Mouse (Mus musculus) midbrain, postnatal 0 days (tissue): ENCODE results near the gene Hp1bp3. TPM values are rescaled to one million over a fixed set of nuclear protein-coding genes. Genes with fewer than 3 reads are reported as not detected.

Source experiments
- ATAC-seq: fragments of 200-750 bp; cut with Nextera tagmentation; 2 replicates; pipeline ENCODE4 v1.8.0; 2017; ENCODE audit warnings: moderate number of reproducible peaks, mild to moderate bottlenecking, moderate TSS enrichment, moderate library complexity; ENCODE audit not compliant: low FRiP score
- DNase-seq: peaks from one replicate; pipeline ENCODE4 v3.0.0-alpha.2; 2015; ENCODE audit warnings: low spot score
- H3K27ac ChIP-seq: fragments of 300-500 bp; sonication (generic); 2 replicates; pipeline ENCODE4 v1.5.1; 2014; ENCODE audit warnings: low read depth, mild to moderate bottlenecking, low read length, mixed read lengths
- H3K27me3 ChIP-seq: fragments of 300-500 bp; sonication (generic); 2 replicates; pipeline ENCODE4 v1.6.1; 2014; ENCODE audit warnings: low read length, control low read depth, mixed read lengths; ENCODE audit not compliant: insufficient read depth
- H3K36me3 ChIP-seq: fragments of 300-500 bp; sonication (generic); 2 replicates; pipeline ENCODE4 v1.6.1; 2014; ENCODE audit warnings: low read length, control low read depth, mixed read lengths; ENCODE audit not compliant: insufficient read depth
- H3K4me1 ChIP-seq: fragments of 300-500 bp; sonication (generic); 2 replicates; pipeline ENCODE4 v1.6.1; 2014; ENCODE audit warnings: mild to moderate bottlenecking, control low read depth, antibody characterized with exemption, low read length, mixed read lengths; ENCODE audit not compliant: insufficient read depth
- H3K4me2 ChIP-seq: fragments of 300-500 bp; sonication (generic); 2 replicates; pipeline ENCODE4 v1.6.1; 2014; ENCODE audit warnings: low read depth, mild to moderate bottlenecking, low read length, mixed read lengths; ENCODE audit not compliant: poor library complexity, severe bottlenecking
- H3K4me3 ChIP-seq: fragments of 300-500 bp; sonication (generic); 2 replicates; pipeline ENCODE4 v1.5.1; 2014; ENCODE audit warnings: low read depth, mild to moderate bottlenecking, low read length, moderate library complexity
- H3K9ac ChIP-seq: fragments of 300-500 bp; sonication (generic); replicated peaks from 2 replicates; pipeline ENCODE4 v1.6.1; 2014; ENCODE audit warnings: mild to moderate bottlenecking, low read length, moderate library complexity, mixed read lengths; ENCODE audit not compliant: poor library complexity, severe bottlenecking
- H3K9me3 ChIP-seq: fragments of 300-500 bp; sonication (generic); 2 replicates; pipeline ENCODE4 v1.6.1; 2016; ENCODE audit warnings: low read length, control low read depth
- CTCF ChIP-seq: IDR thresholded peaks from 2 replicates; pipeline ENCODE4 v1.5.1; 2016; ENCODE audit warnings: antibody characterized with exemption, mild to moderate bottlenecking
- WGBS: fragments of 180-500 bp; shearing (Covaris S2); extraction: QIAGEN DNeasy Blood & Tissue Kit; methylation state at CpG from one replicate; pipeline ENCODE4 v1.1.7; 2014; 5-methylcytosine and 5-hydroxymethylcytosine counted together
- polyA plus RNA-seq: library from polyadenylated mRNA; unstranded; fragments of >200 nt; fragmentation: Nextera tagmentation; extraction: Ambion mirVana; gene quantifications from 2 replicates; pipeline ENCODE4 v1.2.1, GENCODE M21; 2015
- total RNA-seq: library from RNA; depleted of rRNA; stranded (reverse); fragments of >200 nt; gene quantifications from 2 replicates; pipeline ENCODE4 v1.2.3, GENCODE M21; 2014

Gene Hp1bp3
- total and polyA plus RNA-seq, 2 experiments from 2014 or later: 165 to 200 TPM

DNA sequence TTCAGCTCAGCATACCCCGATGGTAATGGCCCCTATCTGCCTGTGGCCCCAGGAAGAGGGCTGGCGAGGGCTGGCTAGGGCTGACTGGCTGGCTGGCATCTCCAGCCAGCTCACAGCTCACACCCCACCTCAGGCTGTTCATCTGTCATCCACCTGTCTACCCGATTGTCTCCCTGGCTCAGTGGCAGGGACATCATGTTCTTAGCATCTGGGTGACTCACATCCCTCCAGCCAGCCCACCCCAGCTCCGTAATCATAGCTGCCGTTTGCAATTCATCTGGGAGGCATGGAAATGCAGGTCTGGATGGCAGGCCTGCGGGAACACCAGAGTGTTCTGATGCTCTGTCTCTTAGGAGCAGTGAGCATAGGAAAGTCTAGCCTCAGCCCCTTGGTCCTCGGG is 62.2 kb downstream of the Hp1bp3 start:
- TF ChIP-seq CTCF: no peak
- Histone ChIP-seq H3K4me2 (no peak overlapping the region), H3K27ac (no peak overlapping the region), H3K4me3 (no peak overlapping the region), H3K9ac (no peak overlapping the region), H3K27me3 (no peaks in the 10 kb centered on the region), H3K9me3 (no peaks in the 10 kb centered on the region), H3K36me3 (no peaks in the 10 kb centered on the region), H3K4me1 (no peaks in the 10 kb centered on the region)
- ATAC-seq (no peak), DNase-seq (no peak)
- WGBS: 75% methylated on average over 7 of the region's 7 CpGs

DNA sequence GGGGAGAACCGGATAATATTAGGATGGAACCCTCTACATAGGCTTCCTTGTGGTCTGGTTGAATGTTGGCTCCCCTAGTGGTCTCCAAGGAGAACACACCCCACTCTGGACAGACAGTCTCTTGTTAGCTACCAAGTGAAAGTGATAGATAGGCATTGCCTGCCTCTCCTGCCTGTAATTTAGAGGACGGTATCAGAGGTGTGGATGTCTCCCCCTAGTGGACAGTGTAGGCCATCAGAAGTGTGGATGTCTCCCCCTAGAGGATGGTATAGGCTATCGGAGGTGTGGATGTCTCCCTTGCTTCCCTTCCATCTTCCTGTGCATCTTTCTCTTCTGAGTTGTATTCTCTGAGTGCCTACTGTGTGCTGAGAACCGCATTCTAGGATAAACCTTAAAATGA is 66.7 kb downstream of the Hp1bp3 start:
- H3K27ac ChIP-seq: no peak overlapping the region
- H3K4me1 ChIP-seq: no peaks in the 10 kb centered on the region
- no peaks in the 10 kb centered on the region for H3K27me3 ChIP-seq
- no peak overlapping the region for H3K9ac ChIP-seq
- no peak overlapping the region for H3K4me3 ChIP-seq
- peak; percentile 94 for DNase-seq
- no peaks in the 10 kb centered on the region for H3K36me3 ChIP-seq
- WGBS: 24% methylated on average over 4 of the region's 4 CpGs
- peak; percentile 51; the same call in 1 of the 2 replicates for ATAC-seq
- no peaks in the 10 kb centered on the region for H3K9me3 ChIP-seq
- H3K4me2 ChIP-seq: no peak overlapping the region
- peak; percentile 99 for TF ChIP-seq CTCF

DNA sequence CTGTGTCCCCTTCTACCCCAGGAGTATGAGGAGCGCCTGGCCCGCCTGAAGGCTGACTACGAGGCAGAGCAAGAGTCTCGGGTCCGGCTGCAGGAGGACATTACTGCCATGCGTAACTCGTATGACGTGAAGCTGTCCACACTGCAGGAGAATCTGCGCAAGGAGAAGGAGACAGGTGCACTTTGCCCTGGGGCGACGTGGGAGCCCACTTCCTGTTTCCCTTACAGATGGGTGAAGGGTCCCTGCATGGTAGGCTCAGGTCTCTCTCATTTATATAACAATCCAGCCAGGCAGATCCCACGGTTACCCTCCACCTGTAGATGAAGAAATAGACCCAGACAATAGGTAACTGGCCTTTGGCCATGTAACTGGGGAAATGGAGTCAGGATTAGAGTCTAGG is 70.3 kb downstream of the Hp1bp3 start:
- Histone ChIP-seq H3K4me2 (no peak overlapping the region), H3K27me3 (no peaks in the 10 kb centered on the region), H3K27ac (no peak overlapping the region), H3K9me3 (no peaks in the 10 kb centered on the region), H3K4me3 (no peak overlapping the region), H3K36me3 (no peaks in the 10 kb centered on the region), H3K9ac (no peak overlapping the region), H3K4me1 (no peaks in the 10 kb centered on the region)
- DNase-seq (no peak), ATAC-seq (no peak)
- WGBS: 89% methylated on average over 12 of the region's 12 CpGs
- TF ChIP-seq CTCF: no peak

DNA sequence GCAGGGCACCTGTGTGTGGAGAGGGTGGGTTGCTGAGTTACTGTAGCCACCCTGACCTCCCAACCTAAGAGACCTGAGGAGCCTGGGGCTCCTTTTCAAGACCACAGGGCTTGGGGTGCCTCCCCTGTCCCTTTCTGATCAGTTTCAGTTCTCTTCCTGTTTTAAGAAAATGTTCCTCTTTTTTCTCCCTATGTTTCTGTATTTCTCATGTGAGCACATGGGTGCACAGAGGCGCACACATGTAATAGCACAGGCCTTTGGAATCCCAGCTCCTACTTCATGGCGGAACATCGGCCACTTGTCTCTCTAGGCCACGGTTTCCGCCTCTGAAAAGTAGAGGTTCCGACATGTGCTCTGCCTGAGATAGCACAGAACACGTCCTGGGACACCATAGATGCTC is 72.6 kb downstream of the Hp1bp3 start:
- WGBS: 84% methylated on average over 7 of the region's 7 CpGs

GRCm38 (mm10) chr4:138292028-138292427 is 75.9 kb downstream of the Hp1bp3 start:
- no peak overlapping the region for H3K9ac ChIP-seq
- DNase-seq (no peak), ATAC-seq (no peak)
- TF ChIP-seq CTCF: no peak
- H3K27me3 ChIP-seq: no peaks in the 10 kb centered on the region
- H3K36me3 ChIP-seq: no peaks in the 10 kb centered on the region
- H3K27ac ChIP-seq: no peak overlapping the region
- WGBS: 90% methylated on average over 13 of the region's 13 CpGs
- H3K9me3 ChIP-seq: no peaks in the 10 kb centered on the region
- no peak overlapping the region for H3K4me3 ChIP-seq
- no peaks in the 10 kb centered on the region for H3K4me1 ChIP-seq
- H3K4me2 ChIP-seq: no peak overlapping the region

More for the DNA sequence above, 72.6 kb downstream of the Hp1bp3 start:
- Histone ChIP-seq H3K36me3 (no peaks in the 10 kb centered on the region), H3K4me3 (no peak overlapping the region), H3K9ac (0 out of 2 replicates have a peak overlapping the region, but pooled peaks have one; percentile 13), H3K27ac (no peak overlapping the region), H3K4me2 (no peak overlapping the region), H3K27me3 (no peaks in the 10 kb centered on the region), H3K9me3 (no peaks in the 10 kb centered on the region), H3K4me1 (no peaks in the 10 kb centered on the region)
- ATAC-seq (no peak), DNase-seq (no peak)
- TF ChIP-seq CTCF: no peak

DNA sequence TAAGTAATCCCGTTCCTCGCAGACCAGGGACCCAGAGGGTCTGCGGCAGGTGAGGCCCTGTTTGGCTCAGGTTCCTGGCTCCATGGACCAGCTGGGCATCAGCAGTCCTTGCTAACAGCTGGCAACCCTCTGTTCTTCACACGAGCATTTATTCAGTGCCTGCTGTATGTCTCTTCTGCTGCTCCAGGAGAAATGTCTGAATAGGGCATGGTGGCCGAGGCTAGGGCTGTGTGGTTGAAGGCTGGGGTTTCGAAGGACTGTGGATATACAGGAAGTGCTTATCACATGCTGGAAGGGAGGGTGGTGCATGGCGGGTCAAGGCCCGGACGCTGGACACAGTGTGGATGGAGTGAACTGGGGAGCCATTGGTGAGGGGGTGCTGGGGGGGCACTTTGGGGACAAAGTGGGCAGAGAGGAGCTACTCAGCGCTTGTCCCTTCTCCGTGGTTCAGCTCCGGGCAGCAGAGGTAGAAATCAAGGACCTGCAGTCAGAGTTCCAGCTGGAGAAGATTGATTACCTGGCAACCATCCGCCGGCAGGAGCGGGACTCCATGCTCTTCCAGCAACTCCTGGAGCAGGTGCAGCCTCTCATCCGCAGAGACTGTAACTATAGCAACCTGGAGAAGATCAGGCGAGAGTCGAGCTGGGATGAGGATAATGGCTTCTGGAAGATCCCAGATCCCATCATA is 77.3 kb downstream of the Hp1bp3 start:
- no peak for TF ChIP-seq CTCF
- no peaks in the 10 kb centered on the region for H3K27me3 ChIP-seq
- ATAC-seq: peak; percentile 74; the same call in 1 of the 2 replicates
- 0 out of 2 replicates have a peak overlapping the region, but pooled peaks have one; percentile 3 for H3K4me2 ChIP-seq
- peak; percentile 85 for DNase-seq
- 0 out of 2 replicates have a peak overlapping the region, but pooled peaks have one; percentile 24 for H3K9ac ChIP-seq
- no peaks in the 10 kb centered on the region for H3K4me1 ChIP-seq
- peak overlapping the region; percentile 77 for H3K27ac ChIP-seq
- whole genome bisulfite sequencing: 65% methylated on average over 18 of the region's 18 CpGs
- H3K4me3 ChIP-seq: no peak overlapping the region
- no peaks in the 10 kb centered on the region for H3K9me3 ChIP-seq
- H3K36me3 ChIP-seq: no peaks in the 10 kb centered on the region
